Mouse (Mus musculus) gonadal fat pad, adult 2 months (tissue): ENCODE data around the gene Fam84b. TPM values are rescaled to one million over a fixed set of nuclear protein-coding genes. Genes with fewer than 3 reads are reported as not detected.
"Not testable (repeated sequence)": the region's sequence is repeated elsewhere in the genome, so short reads cannot be mapped to it uniquely, and the experiment has no call there.

ENCODE experiments used
- DNase-seq: peaks from one replicate; pipeline ENCODE4 v3.0.0-alpha.2; 2012; ENCODE audit warnings: low read depth
- polyA plus RNA-seq: library from polyadenylated mRNA; depleted of rRNA; stranded (reverse); fragments of >200 nt; gene quantifications from 2 replicates; pipeline ENCODE4 v1.2.3, GENCODE M21; 2012; rRNA removed

The Fam84b gene
- 19.3 and 23.7 TPM in 2 replicates for polyA plus RNA-seq

DNA sequence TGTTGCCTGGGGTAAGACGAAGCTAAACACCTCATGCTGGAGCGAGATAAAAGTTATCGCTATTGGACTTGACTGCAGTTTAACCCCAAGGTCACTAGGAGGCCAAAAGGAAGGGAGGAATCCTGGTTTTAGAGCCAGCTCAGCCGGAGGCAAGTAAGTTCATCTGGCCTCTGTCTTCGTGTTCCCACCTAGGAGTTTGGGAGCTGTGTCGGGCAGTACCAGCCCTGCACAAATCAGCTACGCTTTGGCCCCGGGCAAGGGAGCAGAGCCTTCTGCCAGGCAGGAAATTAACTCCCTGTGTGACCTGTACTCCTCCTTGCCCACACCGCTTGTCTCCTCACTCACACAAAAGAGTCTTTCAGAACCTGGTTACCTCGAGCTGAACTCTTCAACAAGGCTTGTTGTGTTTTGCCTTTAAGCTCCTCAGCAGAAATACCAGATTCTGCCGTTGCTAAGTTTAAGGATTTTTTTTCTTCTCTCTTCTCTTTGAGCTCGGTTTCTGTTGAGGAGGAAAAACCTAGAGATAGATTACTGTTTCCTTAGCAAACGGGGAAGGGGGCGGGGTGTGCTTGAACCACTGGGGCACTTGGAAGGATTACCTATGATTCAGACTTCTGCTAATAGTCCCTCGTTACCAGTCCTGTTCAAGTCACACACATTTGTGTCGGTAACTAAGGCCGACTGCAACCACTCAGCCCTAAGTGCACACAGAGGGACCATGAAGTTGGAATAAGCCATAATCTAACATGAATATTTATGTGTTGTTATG, at the start of gene Fam84b:
Gene Fam84b, minus strand, starts transcription at position 548 of the 769 bp plus-strand sequence.
- DNase-seq: peak; percentile 52

DNA sequence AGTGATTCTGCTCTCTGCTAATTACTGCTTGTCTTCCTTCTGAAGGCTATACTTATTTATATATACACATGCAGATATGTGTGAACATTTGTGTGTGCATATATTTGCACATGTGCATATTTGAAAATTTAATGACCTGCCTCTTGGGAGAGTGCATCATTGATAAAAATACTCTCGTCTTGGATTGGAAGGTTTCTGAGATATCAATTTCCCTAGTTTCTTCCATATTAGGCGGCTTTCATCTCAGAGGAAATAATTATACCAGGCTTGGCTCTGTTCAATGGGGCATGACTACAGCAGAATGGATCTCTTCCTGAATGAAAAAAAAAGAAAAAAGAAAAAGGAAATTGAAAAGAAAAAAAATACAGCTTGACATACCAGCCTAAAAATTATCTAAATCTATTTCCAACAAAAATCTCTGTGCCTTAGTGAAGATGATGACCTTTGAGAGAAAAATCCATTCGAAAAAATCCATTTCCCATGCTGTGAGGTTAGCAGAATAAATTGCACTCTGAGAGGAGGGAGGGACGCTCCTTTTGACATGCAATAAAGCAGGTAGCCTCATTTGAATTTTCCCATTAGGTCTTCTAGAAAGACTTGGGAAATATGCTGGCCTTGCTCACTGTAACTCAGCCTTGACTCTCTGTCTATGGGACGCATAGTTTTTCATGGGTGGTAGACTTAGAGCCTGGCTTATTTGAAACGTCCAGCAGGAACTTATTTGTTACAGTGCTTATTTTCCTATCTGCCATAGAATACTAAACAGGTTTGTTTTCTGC, 44.8 kb upstream of the Fam84b start:
- DNase-seq: no peak

DNA sequence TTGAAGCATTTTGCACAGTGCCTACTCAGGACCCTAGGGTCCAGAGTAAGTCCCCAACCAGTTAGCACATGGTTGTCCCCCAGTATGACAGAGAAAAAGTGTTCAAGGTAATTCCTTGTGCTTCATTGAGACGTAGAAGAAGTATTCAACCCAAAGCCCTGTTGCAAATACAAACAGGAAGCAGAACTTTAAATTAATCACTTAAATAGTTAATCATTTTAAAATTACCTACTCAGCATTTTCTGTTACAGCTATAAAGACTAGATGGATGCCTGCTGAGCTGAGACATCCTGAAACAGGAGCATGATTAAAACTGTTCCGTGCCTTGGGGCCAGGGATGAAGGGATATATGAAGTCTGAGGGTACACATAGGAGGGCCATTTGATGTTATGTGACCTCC, 42.5 kb upstream of the Fam84b start:
- no peak for DNase-seq

DNA sequence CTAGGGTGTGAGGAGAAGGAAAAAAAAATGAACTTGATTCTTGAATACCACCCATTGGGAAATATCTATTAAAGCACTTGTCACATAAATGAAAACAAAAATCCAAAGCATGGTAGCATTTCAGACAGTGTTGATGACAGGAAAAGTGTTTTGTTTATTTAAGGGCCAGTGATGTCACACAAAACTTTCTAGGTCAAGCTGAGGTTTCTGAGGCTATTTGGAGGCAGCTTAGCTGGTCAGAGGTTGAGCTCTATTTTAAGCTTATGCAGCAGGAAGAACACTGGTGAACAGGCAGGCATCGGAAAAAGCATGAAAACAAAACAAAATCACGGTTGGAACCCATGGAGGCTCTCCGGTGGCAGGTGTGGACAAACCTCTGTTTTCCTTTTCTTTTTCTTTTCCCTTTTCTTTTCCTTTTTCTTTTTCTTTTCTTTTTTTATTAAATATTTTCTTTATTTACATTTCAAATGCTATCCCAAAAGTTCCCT, 39.4 kb upstream of the Fam84b start:
- no peak for DNase-seq

DNA sequence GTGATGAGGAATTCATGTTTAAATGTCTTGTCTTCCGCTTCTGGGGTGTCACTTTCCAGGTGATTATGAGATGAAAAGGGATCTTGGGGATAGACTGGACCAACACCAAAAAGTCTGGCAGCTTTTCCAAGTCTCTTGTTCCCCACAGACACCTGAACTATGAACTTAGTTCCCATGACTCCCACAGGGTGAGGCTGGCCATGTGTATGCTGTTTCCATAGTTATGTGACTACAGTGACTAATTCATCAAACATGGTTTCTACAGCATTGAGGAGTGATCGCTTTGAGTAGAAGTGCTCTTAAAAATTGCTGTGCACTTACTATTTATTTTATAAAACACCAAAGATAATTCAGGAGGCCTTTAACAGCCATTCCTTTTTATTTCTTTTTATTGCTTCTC, 35.1 kb upstream of the Fam84b start:
- no peak for DNase-seq

DNA sequence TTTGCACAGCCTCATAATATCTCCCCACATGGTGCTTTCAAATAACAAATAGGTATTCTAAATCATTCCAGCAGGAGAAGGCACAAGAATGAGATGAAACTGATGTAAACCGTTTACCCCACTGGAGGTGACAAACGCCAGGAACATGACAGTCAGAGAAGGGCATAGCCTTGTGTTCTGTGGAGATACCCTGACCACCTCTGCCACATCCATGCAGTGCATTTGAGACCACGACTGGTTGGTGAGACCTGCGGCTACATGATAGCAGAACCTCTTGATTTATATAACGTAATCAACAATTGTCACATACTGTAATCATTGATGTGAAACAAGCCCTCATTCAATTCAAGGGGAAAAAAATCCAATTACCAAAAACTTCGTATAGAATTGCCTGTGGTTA, 22.1 kb upstream of the Fam84b start:
- DNase-seq: no peak

DNA sequence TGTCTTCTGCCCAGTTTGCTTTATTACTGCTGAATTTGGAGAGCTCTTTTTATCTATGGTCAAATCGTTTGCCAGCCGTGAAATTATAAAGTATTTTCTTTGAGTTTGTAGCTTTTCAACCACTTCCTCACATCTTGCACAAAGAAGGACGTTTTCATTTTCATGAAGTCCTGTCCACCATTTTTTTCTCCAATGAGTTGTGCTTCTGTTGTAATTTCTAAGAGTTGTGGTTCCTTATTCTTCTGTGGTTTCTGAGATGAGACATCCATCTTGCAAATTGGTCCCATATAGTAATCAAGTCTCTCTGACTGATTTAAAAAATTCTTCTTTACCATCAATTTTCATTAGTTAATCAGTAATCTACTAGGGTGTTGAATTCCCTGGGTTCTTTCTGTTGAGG, 8.8 kb upstream of the Fam84b start:
- no peak for DNase-seq

DNA sequence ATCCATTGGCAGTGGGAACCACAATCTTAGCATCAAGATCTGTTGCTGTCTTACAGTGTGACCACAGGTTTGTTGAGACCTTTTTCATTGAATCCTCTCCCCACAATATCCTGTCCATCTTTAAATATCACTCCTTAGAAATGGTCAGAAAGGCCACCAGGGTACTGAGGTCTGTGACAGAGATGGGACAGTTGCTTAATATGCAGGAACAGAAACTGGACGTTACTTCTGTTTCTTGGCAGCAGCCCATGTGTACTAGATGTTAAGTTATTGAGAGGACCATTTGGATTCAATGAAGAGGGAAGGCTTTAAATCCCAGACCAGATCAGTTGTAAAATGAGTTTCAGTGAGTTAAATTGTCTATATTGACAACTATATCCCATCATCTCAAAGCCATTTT, 1.5 kb upstream of the Fam84b start:
- DNase-seq: no peak

DNA sequence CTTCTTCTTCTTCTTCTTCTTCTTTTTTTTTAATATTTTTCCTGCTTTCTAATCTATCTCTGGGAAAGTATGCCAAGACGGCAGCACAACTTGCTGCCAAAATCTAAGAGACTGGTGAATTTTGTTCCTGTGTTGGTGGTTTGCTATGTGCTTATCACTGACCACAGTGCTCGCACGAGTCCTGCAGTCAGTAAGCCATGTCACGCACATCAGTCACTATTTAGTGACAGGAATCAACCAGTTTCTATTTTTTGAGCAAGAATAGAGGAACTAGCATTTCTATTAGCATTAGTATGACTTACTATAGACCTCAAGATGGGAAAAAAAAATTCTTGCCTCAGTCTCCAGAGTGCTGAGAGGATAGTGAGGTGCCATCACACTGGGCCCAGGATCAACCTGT, 573 bp upstream of the Fam84b start:
- no peak for DNase-seq

DNA sequence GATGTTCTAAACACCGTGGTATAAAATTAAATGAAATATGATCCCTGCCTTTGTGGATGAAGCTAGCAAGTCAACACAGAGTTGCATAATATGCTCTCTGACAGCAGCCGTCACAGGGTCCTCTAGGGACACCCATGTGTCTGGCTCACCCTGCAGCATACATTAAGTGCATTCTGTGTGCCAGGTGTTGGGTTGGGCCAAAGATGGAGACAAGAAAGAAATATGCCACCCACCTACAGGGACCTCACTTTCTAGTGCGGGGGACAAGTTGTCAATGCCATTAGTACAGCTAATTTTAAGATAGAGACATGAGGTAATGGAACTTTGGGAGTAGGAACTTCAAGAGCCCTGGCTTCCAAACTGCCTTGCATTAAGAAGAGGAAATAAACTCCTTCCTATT, 4.9 kb downstream of the Fam84b start:
- DNase-seq: no peak

DNA sequence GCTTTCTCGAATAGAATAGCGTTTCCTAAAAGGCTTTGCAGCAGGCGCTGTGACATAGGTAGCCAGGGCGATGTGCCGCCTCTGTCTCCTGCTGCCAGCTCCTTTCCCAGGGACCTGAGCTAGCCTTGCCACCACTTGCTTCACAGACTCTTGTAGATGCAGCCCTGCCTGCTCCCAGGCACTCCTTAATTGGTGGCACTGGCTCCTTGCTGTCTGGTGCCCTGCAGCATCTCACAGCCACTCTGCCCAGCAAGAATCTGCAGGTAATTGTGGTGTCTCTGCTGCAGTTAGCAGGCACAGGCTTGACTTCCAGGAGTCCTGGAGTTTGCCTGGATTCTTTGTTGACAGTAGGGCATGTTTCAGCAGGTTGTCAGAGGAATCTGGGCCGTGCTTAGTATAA, 7.3 kb downstream of the Fam84b start:
- DNase-seq: peak; percentile 36

DNA sequence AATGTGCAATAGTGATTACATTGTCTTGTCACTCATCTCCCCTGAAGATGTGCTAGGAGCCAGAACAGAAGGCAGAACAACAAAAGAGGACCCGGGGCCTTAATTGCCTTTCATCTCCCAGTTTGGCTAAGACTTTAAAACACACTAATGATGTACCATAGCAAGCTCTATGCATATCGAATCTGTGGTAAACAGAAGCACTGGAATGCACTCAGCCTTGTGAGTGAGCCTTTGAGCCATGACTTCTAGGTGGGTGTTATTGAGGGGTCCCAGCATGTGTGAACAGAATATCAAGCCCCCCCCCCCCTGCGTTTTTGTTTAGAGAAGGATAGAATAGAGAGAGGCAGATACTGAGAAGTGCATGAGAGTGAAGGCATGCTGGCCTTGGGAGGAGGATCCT, 7.7 kb downstream of the Fam84b start:
- DNase-seq: no peak

DNA sequence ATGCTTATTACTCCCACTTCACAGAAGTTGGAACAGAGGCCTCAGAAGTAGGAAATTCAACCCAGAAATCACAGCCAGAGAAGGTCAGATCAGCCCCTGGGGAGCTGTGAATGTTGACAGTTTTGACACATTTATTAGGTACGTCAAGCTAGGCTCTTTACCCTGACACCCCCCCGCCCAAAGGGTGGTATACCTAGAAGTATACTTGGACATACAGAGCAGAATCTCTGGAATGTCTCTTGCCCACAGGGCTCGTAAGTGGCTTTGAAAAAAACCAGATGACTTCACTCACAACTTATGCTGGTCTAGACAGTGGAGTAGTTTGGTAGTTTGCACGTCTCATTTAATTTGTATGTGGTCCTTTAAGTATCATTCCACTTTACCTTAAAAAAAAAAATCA, 11.8 kb downstream of the Fam84b start:
- no peak for DNase-seq

DNA sequence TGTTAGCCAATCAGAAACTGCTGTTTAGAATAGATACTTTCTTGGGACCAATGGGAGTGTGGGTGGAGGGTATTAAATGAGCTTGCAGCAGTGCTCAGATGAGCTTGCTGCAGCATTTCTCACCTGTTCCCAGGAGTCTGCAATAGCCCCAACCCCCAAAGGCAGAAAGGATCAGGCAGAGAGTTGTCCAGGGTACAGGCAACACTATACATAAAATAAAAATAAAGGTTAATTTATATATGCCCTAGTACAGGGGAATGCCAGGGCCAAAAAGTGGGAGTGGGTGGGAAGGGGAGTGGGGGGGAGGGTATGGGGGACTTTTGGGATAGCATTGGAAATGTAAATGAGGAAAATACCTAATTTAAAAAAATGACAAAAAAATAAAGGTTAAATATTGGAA, 12.3 kb downstream of the Fam84b start:
- DNase-seq: not testable (repeated sequence)

DNA sequence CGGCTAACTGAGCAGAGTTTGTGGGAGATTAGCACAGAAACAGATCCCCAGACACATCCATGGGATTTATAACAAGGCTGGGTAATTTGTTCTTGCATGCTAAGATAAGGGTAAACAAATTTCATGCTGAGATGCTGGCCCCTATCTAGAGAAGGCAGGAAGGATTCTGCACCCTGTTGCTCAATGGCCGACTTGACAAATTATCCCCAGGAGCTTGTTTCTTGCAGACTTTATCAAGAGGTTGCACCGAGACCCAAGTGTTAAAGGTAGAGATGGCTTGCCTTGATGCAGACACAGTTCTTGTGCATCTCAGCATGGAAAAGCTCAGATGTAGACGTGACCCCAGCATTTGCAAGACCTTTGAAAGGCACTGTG, 13.3 kb downstream of the Fam84b start:
- DNase-seq: no peak

DNA sequence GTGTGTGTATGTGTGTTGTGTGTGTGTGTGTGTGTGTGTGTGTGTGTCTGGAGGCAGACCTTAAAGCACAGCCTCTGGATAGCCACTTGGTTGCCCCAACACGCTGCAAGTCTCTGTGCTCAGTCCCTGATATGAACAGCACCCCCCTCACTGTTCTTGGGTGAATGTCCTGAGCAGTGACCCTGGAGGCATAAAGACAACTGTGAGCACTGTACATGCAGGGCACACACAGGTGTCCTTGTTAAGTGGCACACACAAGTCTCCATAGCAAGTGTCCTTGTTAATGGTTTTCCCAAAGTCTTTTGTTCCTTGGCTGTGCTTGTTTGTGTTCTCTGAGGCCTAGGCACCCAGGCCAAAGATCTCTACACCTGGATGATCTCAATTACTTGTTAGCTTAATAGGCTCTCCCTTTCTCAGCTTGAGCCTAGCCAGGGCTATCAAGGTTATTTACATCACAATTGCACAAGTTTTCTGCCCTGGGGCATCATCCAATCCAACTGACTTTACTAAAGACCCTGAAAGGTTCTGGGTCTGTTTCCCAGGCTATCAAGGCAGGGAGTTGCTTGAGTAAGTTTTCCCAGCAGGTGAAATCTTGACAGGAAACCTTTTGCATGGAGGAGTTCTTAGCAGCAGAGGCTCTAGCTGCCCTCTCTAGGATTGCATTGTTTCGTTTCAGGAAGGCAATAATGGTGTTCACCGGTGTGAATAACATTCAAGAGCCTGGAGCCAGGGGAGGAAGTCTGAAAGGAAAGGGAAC, 13.9 kb downstream of the Fam84b start:
- DNase-seq: no peak

DNA sequence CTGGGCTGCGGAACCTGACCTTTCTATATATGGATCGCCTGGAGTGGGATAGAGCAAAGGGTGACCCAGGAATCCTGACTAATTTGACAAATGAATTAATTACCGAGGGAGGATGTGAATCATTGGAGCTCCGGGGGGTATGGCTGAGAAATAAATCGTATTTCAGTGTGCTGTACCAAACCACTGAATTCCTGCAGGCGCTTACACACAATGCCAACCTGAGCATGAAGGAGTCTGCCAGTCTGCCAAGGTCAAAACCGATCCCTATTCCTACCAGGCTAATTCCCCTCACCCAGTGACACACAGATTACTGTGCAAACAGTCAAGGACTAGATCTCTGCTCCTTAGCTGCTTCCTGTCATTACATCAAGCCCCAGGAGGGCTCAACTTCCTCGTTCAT, 15.4 kb downstream of the Fam84b start:
- no peak for DNase-seq

DNA sequence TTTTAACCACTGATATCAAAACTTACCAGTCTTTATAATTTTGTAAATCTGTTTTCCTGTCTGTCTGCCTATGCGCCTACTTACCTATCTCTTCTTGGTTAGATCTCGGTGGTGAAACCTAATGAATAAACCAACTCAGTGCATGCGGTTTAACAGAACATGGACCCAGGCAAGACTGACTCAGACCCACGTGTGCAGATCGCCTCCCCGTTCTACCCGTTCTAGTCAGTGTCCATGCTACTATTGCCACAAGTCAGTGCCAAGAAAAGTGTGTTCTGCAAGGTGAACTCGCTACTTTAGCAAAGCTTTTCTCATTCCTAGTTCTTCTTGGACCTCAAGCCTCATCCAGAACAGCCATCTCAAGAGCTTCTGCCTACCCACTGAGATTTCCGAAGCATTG, 15.9 kb downstream of the Fam84b start:
- no peak for DNase-seq

DNA sequence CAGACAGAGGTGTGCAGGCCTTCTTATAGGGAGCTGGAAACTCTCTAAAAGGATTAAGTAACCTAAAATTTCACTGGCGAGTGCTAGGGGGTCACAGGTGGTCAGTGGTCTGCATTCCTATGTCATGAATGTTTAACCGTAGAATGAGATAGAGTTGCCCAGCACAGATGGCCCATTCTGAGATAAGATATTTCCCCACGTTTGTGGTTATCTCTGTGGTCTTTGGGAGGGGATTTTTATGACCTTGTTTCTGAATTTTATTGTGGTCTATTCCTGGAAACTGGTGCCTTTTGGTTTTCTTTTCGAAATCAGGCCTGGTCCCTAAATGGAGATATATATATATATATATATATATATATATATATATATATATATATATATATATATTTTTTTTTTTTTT, 17.3 kb downstream of the Fam84b start:
- no peak for DNase-seq

DNA sequence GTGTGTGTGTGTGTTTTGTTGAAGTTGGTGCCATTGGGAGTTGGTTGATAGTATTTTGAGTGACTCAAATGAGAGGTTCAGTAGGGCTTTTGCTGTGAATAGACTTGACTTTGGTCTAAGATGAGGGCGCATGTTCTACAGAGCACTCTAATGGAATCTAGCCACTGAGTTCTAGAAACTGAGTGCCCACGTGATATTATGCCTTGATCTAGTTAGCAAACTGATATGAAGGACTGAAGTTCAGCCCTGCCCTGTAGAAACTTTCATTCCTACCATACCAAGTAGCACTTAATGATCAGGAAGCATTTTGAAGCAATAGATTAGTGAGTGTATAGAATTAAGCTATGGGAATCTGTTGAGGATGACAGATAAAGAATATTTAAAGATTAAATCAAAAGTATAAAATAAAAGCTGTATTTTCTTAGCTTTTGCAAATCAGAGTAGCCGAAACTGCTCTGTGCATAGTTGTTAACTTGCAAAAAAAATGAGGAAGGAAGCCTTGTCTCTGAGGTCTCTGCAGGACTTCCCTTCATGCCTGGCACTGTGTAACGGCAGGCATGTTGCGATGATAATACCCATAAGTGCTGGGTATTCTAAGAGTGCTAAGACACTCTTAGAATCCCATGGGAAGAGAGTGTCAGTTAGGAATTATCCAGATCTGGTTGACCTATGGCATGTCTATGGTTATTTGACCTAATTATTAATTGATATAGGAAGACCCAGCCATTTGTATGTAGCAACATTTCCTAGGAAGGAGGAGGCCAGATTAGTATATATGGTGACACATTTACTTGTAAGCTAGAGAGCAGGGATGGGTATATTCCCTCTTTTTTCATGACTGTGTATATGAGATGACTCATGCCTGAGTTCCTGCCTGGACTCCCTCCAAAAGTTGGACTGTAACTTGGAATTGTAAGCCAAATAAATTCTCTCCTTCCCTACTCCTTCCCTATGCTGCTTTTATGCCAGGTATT, 18.7 kb downstream of the Fam84b start:
- DNase-seq: no peak

DNA sequence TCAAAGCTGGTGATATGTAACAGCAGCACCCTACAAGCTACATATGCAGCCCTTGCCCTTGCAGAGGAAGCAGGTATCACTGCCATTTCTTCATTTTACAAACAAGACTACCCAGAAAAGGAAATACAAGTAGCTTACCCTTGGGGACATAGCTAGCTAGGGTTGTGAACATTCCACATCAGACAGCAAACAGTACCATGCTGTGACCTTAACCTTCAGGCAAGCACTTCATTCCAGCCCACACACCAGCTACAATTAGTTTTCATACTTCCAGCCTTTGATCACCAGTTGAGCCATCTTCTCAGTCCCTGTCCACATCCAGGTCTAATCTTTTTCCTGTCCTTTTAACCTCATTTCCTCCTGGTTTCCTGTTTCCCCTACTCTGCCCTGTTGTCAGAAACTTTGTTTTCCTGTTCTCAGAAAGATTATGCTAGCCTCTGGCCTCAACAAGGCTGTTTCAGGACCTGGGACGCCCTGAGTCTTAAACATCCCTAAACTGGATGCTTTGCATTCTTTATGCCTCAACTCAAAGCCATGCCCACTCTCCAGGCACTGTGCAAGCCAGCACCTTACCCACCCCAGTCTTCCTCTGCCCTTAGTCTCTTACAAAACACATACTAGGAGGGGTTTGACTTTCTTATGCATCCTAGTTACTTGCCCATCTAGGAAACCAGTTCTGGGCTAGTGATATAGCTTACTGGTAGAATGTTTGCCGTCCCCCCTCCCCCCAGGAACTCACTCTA, 19.9 kb downstream of the Fam84b start:
- no peak for DNase-seq
